Mouse (Mus musculus) frontal cortex, adult (tissue): ENCODE results near the gene Eif2d.

Experiments
- ATAC-seq: cut with Nextera tagmentation; 2 replicates; pipeline ENCODE4 v1.9.2; 2017; ENCODE audit warnings: mild to moderate bottlenecking, moderate library complexity, mixed read lengths; ENCODE audit not compliant: low TSS enrichment

The Eif2d gene

DNA sequence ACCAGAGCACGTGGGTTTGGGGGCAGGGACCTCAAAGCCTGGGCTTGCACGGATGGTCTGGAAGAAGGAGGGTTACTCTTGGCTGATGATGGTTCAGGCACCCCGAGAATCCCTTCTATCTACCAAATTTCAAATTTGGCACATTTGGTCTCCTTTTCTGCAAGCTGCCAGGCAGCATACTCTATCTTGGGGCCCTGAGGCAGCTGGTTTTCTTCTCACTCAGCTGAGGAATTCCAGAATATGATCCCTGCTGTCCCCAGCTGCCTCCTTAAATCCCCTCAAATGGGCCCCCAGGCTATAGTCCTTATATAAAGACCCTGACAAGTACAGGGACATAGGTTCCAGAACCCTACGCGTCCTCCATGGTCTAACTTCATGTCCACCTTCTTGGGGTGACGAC, 60.4 kb downstream of the Eif2d start:
- ATAC-seq = no peak

DNA sequence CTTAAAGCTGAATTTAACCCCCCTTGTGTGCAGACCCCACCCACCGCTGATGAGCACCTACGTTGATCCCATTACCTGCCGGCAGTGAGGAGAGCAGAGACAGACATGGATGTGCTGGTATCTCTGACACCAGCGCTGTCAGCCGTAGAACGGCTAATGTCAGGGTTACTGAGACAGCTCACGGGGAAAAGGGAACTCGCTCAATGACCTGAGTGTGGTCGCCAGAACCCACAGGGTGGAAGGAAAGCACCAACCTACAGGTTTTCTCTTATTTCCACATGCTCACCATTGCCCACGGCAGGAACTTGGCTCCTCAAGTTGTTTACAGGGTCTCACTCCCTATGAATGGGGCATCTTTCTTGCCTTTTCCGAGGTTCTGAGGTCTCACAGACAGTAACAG, 66.0 kb downstream of the Eif2d start:
- no peak for ATAC-seq

DNA sequence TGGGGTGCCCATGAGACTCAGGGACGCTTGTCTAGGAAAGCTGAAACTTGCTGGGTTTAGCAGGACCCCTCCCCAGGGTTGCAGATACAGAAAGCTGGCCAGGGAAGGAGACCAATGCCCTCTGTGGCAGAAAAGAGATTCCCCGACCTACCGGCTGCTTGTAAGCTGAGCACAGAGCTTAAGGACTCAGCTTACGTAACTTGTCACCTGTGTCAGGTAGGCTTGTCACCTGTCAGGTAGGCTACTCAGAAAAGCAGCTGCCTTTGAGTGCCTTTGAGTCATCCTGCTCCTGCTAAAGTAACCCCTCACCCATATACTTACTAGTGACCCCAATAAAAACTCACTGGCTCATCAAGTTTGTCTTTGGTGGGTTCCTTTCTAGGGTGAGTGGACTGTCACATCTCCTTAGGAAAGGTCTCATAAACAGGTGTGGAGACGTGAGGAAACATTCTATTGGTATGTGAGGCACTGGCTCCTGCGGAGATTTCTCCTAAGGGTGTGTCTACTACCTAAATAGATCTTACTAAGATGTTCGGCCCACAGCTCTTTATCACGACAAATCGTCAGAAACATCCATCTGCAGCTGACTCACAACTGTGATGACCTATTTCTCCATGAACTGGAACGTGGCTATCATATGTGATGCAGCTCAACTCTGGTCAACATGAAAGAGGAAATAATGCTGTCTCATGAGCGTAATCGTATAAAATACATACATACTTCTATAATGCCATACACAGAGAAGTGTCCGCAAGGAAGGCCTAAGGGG, 69.0 kb downstream of the Eif2d start:
- peak; percentile 51; the same call in 1 of the 2 replicates for ATAC-seq

DNA sequence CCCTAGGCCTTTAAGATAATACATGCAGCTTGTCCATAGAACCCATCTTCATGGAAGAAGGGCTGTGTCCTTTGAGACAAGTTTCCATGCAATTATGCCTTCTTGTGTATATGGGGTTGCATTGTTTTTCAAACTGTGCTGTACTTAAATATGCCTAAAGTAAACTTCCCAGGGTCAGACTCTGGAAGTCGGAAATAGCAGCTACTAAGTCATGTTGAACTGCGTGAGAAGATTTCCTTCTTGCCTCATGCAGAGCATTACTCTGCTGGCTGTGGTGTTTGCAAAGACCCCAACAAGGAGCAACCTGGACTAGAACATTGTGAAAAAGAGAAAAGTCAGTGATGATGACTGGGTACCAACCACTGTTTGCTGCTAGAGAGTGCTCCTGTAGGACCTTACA, 70.4 kb downstream of the Eif2d start:
- no peak for ATAC-seq

DNA sequence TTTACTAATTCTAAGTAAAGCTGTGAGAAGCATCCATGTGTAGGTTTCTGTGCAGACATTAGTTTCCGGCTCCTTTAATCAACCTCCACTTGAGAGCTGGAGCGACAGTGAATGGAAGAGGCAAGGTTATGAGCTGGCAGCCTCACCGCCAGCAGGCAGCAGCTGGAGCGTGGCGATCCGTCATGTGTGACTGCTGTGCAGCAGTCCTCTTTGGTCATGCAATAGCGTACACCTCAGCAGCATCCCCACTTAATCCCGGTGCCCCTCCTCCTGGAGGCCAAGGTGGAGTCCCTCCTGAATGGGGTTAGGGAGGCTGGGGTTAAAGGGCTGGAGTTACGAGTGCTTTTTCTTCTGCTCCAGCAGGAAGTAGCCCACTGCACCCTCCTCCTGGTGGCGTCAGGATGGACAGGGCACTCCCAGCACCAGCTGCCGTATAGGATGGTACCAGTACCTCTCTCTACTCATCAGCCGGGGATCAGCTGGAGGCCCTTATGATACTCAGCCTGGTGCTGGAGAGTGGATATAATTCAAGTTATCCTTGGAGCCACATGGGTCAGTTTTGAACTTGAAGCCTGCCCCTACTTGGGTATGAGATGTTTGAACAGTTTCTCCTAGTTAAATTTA, 72.0 kb downstream of the Eif2d start:
- no peak for ATAC-seq

DNA sequence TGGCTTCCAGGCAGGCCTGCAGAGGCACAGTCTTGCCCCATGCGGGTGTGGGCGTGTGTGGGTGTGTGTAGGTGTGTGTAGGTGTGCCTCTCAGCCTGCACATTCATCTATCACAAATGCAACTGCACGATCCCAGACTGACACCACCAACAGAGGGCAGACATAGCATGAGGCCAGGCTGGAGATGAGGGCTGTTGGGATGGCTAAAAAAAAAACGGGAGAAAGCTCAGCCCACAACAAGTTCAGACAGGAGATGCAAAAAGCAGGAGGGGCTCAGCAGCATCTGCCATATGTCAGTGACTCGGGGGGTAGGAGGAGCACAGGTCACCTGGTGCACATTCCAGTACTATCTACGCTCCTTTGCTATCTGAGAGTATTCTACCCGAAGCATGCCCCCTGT, 75.2 kb downstream of the Eif2d start:
- ATAC-seq = peak; percentile 66; the same call in 1 of the 2 replicates

DNA sequence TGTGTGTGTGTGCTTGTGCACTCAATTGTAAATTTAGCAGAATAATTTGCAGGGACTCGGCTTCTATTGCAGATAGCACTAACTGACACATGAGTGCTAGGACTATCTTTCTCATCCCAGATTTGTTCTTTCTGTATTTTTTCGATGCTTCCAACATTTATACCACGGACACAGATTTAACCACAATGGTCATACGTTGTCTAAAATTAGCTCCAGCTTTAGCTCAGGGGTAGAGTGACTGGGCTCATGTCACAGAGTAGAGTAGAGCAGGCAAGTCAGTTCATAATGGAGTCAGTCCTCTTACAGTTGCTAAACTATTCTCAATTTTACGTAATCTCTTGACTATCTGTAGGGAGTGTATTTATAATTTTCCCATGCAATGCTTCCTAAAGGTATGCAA, 75.7 kb downstream of the Eif2d start:
- 0 out of 2 replicates have a peak, but pooled peaks have one; percentile 15 for ATAC-seq

DNA sequence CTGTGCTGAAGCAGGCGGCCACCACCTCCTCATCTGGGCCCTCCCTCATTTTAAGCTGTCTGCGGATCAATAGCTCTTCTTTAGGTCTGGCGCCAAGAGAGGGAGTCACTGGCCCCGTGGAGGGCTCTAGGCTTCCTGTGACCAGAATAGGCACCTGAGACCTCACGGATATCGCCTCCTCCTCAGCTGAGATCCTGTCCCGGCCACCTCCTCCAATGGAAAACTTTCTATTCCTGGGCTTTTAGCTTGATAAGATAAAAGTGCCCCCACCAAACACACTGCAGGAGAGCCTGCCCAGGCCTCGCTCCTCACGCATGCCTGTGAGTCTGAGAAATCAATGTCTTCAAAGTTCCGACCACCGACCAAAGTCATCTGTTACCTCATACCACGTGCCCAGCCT, 80.5 kb downstream of the Eif2d start:
- no peak for ATAC-seq

DNA sequence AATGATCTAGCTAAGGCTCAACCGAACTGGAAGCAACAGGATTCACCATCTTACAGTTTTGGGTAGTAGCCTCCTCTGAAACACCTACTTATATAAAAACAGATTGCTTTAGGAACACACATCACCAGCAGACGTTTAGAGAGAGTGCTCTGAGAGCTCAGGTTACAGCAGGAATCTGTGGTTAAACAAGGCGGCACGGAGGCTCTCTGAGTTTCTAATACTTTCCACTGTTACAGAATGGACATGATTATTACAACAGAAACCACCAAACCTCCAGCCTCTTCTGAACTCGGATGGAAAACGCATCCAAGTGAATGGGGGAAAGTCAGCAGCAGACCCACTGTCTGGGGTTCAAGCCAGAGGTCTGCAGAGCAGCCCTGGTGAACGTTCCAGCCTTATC, 83.1 kb downstream of the Eif2d start:
- no peak; the same call in 1 of the 2 replicates for ATAC-seq
